Mouse (Mus musculus): ENCODE results near the gene Ccdc159. TPM values are rescaled to one million over a fixed set of nuclear protein-coding genes. Genes with fewer than 3 reads are reported as not detected.

Gene Ccdc159
- polyA plus RNA-seq, 1 experiment: 7.6 TPM

DNA sequence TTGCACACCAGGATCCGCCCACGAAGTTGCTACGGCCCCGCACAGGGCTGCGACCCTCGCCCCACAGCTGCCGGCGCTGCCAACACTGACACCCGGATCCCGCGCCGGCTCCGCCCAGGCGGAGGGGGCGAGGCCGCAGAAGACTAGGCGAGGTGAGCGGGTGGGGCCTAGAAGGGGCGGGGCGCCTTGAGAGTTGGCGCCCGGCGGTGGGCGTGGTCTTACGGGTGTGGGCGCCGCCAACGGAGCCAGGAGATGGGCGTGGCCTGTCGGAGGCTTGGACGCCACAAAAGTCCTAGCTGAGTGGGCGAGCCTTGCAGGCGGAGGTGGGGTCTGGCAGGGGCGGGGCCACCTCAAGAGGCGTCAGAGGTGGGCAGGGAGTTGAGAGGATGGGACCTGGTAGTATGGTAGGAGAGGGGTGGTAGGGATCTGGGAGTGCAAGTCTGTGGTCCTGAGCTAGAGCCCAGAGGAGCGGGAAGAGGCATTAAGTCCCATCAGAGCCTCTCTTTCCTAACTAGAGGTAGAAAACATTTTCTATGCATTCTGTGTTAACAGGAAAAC is 9.2 kb upstream of the Ccdc159 start, which contains the start of gene Rab3d:
Rab3d (minus strand) TSS at position 158 of the 558 bp plus-strand sequence.
- peak; percentile 95 for DNase-seq
- peak within 1 kb of the TSS; percentile 88 for H3K4me3 ChIP-seq (replicated peaks; ENCODE audit: extremely low read depth, low read depth, low read length)
- peak; percentile 49; the same call in 1 of the 2 replicates for TF ChIP-seq POLR2A (IDR thresholded peaks at IDR 0.05; ENCODE audit: borderline replicate concordance, extremely low read depth, low read depth, low read length)
- TF ChIP-seq CTCF (IDR thresholded peaks at IDR 0.05; ENCODE audit: insufficient read depth, low read length): no peak
- peaks cover 4% of the 10 kb centered on the region for H3K4me1 ChIP-seq (ENCODE audit: control insufficient read depth, insufficient read depth, low read length)
- under 1% methylated on average over 36 of the region's 36 CpGs for WGBS

DNA sequence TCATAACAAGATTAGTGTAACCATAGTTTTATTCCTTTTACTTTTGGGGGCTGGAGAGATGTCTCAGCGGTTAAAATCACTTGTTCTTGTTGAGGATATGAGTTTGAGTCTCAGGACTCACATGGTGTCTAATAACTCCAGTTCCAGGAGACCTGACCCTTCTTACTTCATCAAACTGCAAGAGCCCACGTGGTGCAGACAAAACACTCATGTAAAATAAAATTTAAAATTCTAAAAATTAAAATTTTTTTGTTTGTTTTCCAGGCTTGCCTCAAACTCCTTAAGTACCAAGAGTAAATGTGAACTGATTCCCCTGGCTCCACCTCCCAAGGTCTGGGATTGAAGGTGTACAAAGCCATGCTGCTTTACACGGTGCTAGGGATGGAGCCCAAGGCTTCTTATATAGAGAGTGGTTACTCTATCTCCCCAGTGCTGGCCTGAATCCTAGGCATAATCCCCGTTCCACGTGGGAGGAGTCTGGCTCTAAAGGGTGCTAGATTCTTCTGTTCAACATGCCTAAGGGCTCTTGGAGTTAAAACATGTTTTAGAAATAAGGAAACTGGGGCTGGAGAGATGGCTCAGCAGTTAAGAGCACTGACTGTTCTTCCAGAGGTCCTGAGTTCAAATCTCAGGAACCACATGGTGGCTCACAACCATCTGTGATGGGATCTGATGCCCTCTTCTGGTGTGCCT is 8.4 kb upstream of the Ccdc159 start:
- 25% methylated on average over 5 of the region's 5 CpGs for WGBS
- no peak for DNase-seq
- H3K4me3 ChIP-seq (replicated peaks; ENCODE audit: extremely low read depth, low read depth, low read length): no peak overlapping the region
- H3K4me1 ChIP-seq (ENCODE audit: control insufficient read depth, insufficient read depth, low read length): peaks cover 7% of the 10 kb centered on the region
- no peak for TF ChIP-seq POLR2A (IDR thresholded peaks at IDR 0.05; ENCODE audit: borderline replicate concordance, extremely low read depth, low read depth, low read length)
- no peak for TF ChIP-seq CTCF (IDR thresholded peaks at IDR 0.05; ENCODE audit: insufficient read depth, low read length)

DNA sequence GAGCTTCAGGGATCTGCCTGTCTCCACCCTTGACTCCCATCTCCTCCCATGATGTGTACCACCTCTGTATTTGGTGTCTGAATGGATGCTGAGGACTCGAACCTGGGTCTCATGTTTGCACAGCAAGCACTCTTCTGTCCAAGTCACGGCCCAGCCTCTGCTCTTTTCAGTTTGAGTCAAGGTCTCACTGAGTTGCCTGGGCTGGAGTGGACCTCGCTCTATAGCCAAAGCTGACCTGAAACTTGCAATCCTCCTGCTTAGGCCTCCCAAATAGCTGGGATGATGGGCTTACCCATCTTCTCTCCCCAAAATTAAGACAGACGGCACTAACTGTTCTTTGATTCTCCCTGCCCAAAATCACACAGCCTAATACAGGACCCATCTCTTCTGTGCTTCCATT is 4.2 kb upstream of the Ccdc159 start:
- DNase-seq: no peak
- H3K4me1 ChIP-seq (ENCODE audit: control insufficient read depth, insufficient read depth, low read length): peaks cover 10% of the 10 kb centered on the region
- TF ChIP-seq POLR2A (IDR thresholded peaks at IDR 0.05; ENCODE audit: borderline replicate concordance, extremely low read depth, low read depth, low read length) (no peak), CTCF (IDR thresholded peaks at IDR 0.05; ENCODE audit: insufficient read depth, low read length) (no peak)
- 88% methylated on average over 4 of the region's 4 CpGs for WGBS
- no peak overlapping the region for H3K4me3 ChIP-seq (replicated peaks; ENCODE audit: extremely low read depth, low read depth, low read length)

GRCm38 (mm10) chr9:21923490-21924098 is 3.7 kb upstream of the Ccdc159 start:
- no peak for DNase-seq
- 10% methylated on average over 3 of the region's 3 CpGs for WGBS
- TF ChIP-seq POLR2A (IDR thresholded peaks at IDR 0.05; ENCODE audit: borderline replicate concordance, extremely low read depth, low read depth, low read length) (no peak), CTCF (IDR thresholded peaks at IDR 0.05; ENCODE audit: insufficient read depth, low read length) (no peak)

GRCm38 (mm10) chr9:21924099-21924493 is 3.2 kb upstream of the Ccdc159 start:
- 19% methylated on average over 6 of the region's 6 CpGs for WGBS
- TF ChIP-seq CTCF (IDR thresholded peaks at IDR 0.05; ENCODE audit: insufficient read depth, low read length): no peak
- TF ChIP-seq POLR2A (IDR thresholded peaks at IDR 0.05; ENCODE audit: borderline replicate concordance, extremely low read depth, low read depth, low read length): peak; percentile 12; the same call in 1 of the 2 replicates
- H3K4me1 ChIP-seq (ENCODE audit: control insufficient read depth, insufficient read depth, low read length): peaks cover 10% of the 10 kb centered on the region
- DNase-seq: peak; percentile 91
- no peak overlapping the region for H3K4me3 ChIP-seq (replicated peaks; ENCODE audit: extremely low read depth, low read depth, low read length)

More at GRCm38 (mm10) chr9:21923490-21924098, 3.7 kb upstream of the Ccdc159 start:
- Histone ChIP-seq H3K4me1 (ENCODE audit: control insufficient read depth, insufficient read depth, low read length) (peaks cover 10% of the 10 kb centered on the region), H3K4me3 (replicated peaks; ENCODE audit: extremely low read depth, low read depth, low read length) (no peak overlapping the region)

GRCm38 (mm10) chr9:21925034-21925433 is 2.2 kb upstream of the Ccdc159 start:
- H3K4me3 ChIP-seq (replicated peaks; ENCODE audit: extremely low read depth, low read depth, low read length): no peak overlapping the region
- H3K4me1 ChIP-seq (ENCODE audit: control insufficient read depth, insufficient read depth, low read length): peaks cover 10% of the 10 kb centered on the region
- TF ChIP-seq POLR2A (IDR thresholded peaks at IDR 0.05; ENCODE audit: borderline replicate concordance, extremely low read depth, low read depth, low read length): no peak
- TF ChIP-seq CTCF (IDR thresholded peaks at IDR 0.05; ENCODE audit: insufficient read depth, low read length): no peak
- no peak for DNase-seq
- WGBS: 92% methylated on average over 3 of the region's 3 CpGs

- 87% methylated on average over 1 of the region's 1 CpGs for WGBS
- DNase-seq: no peak
- no peak overlapping the region for H3K4me3 ChIP-seq (replicated peaks; ENCODE audit: extremely low read depth, low read depth, low read length)
- H3K4me1 ChIP-seq (ENCODE audit: control insufficient read depth, insufficient read depth, low read length): peaks cover 10% of the 10 kb centered on the region
- TF ChIP-seq POLR2A (IDR thresholded peaks at IDR 0.05; ENCODE audit: borderline replicate concordance, extremely low read depth, low read depth, low read length) (no peak), CTCF (IDR thresholded peaks at IDR 0.05; ENCODE audit: insufficient read depth, low read length) (no peak)
Observed at GRCm38 (mm10) chr9:21925506-21925905, 1.8 kb upstream of the Ccdc159 start.

DNA sequence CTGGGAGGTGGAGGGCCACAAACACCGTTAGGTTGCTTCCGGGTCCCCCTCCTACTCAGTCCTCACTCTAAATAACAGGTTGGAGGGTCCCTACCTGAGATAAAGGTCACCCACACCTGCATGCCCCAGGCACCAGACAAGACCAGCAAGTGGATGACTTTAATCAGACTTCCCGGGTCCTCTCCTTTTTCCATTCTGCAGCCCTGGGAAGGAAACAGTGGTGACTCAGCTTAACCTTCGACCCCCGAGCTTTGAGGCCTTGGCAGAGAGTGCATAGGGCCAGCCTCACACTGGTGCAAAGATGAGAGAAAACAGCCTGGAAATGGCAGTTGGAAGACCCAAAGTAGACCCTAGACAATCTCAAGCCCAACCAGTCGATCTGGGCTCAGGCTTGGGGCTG is 1.1 kb upstream of the Ccdc159 start:
- H3K4me1 ChIP-seq (ENCODE audit: control insufficient read depth, insufficient read depth, low read length): peaks cover 10% of the 10 kb centered on the region
- H3K4me3 ChIP-seq (replicated peaks; ENCODE audit: extremely low read depth, low read depth, low read length): peak overlapping the region; percentile 22
- TF ChIP-seq CTCF (IDR thresholded peaks at IDR 0.05; ENCODE audit: insufficient read depth, low read length) (no peak), POLR2A (IDR thresholded peaks at IDR 0.05; ENCODE audit: borderline replicate concordance, extremely low read depth, low read depth, low read length) (no peak)
- WGBS: 60% methylated on average over 6 of the region's 6 CpGs
- DNase-seq: no peak

- H3K4me3 ChIP-seq (replicated peaks; ENCODE audit: extremely low read depth, low read depth, low read length): peak overlapping the region; percentile 67
- DNase-seq: no peak
- WGBS: 2% methylated on average over 6 of the region's 6 CpGs
- peaks cover 10% of the 10 kb centered on the region for H3K4me1 ChIP-seq (ENCODE audit: control insufficient read depth, insufficient read depth, low read length)
- TF ChIP-seq POLR2A (IDR thresholded peaks at IDR 0.05; ENCODE audit: borderline replicate concordance, extremely low read depth, low read depth, low read length) (no peak; the same call in 1 of the 2 replicates), CTCF (IDR thresholded peaks at IDR 0.05; ENCODE audit: insufficient read depth, low read length) (no peak)
Observed at GRCm38 (mm10) chr9:21926784-21927183, 487 bp upstream of the Ccdc159 start.

Measured in lung, adult 2 months (tissue).